Mouse (Mus musculus): ENCODE measurements around the gene Cpne7. TPM values are rescaled to one million over a fixed set of nuclear protein-coding genes. Genes with fewer than 3 reads are reported as not detected.
"Not testable (repeated sequence)": the region's sequence is repeated elsewhere in the genome, so short reads cannot be mapped to it uniquely, and the experiment has no call there.

Gene Cpne7
- polyA plus RNA-seq, 1 experiment from 2014 or later: 0.19 TPM

DNA sequence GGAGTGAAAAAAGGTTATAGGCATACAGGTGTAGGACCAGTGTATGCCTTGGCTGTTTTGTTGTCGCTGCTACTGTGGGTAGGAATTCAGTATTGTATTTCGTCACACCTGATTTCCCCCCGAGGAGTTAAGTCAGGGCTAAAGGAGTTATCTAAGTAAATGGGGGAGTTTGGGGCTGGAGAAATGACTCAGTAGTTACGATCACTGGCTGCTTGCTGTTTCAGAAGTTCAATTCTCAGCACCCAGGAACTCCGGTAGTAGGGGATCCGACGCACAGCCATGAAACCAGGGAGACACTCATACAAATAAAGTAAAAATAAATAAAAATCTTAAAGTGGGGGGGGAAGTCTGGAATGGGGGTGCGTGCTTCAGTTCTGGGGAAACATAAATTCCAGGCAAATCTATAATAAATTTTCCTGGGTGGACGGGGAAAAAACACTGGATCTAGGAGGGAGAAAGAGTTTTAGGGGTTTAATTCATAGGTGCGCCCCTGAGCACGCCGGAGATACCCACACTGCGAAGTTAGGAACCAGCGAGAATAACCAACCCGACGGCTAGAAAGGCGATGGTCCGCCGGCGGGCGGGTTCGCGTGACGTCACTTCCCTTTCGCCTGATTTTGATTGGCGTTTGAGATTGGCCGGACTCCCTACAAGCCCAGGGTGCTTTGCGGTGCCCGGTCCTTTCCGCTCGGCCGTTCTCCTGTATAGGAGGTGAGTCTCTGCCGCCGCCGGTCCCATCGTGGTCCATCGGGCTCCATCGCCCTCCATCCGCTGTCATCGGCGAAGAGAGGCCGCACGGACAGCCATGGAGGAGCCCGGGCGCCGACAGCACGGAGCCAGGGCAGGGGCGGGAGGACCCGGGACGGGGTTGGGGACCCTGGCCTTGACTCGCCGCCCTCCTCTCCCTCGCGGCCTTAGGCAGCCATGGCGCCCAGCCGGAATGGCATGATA lies 15.2 kb upstream of the Cpne7 start, which contains the start of gene Rpl13:
Gene Rpl13 (plus strand): TSS at position 616 of the 951 bp plus-strand sequence.
- ATAC-seq (ENCODE audit: extremely low read depth, insufficient number of reproducible peaks, low FRiP score, low TSS enrichment): peak; percentile 88
- Histone ChIP-seq H3K4me2 (peak within 1 kb of the TSS; percentile 90), H3K4me3 (peak within 1 kb of the TSS; percentile 84), H3K9ac (peak within 1 kb of the TSS; percentile 93), H3K4me1 (peaks cover 15% of the 10 kb centered on the region), H3K36me3 (peaks cover 48% of the 10 kb centered on the region), H3K27ac (replicated peaks) (peak within 1 kb of the TSS; percentile 89), H3K27me3 (replicated peaks) (no peaks in the 10 kb centered on the region), H3K9me3 (no peaks in the 10 kb centered on the region)
- WGBS: 2% methylated on average over 53 of the region's 56 CpGs

DNA sequence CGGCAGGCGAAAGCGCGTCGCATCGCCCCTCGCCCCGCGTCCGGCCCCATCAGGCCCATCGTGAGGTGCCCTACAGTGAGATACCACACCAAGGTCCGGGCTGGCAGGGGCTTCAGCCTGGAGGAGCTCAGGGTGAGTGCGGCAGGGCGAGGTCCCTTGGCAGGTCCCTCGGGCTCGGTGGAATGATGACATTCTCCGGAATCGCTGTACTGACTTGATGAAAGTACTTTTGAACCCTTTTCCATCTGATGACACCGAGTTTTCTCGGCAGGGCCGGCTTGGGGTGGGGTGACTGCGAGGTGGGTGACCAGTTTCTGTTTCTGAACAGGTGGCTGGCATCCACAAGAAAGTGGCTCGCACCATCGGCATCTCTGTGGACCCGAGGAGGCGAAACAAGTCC lies 14.3 kb upstream of the Cpne7 start:
- not testable (repeated sequence) for ATAC-seq (ENCODE audit: extremely low read depth, insufficient number of reproducible peaks, low FRiP score, low TSS enrichment)

DNA sequence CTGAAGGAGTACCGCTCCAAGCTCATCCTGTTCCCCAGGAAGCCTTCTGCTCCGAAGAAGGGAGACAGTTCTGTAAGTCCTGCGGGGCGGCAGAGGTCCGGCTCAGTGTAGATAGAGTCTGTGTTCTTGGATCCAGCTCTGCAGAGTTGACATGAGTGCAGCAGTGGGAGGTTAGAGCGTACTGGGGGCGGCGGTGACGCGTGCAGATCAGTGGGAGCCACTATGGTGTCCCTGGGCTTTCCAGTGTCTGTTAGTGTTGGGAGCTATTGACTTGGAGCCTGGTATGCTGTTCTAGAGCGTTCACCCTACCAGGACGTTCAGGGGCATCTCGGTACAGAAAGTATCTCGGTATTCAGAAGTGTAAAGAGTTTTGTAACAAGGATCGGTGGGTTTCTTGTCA lies 13.9 kb upstream of the Cpne7 start:
- ATAC-seq (ENCODE audit: extremely low read depth, insufficient number of reproducible peaks, low FRiP score, low TSS enrichment): no peak
- WGBS: 12% methylated on average over 15 of the region's 15 CpGs
- H3K9ac ChIP-seq: peak overlapping the region; percentile 93
- peaks cover 35% of the 10 kb centered on the region for H3K36me3 ChIP-seq
- no peaks in the 10 kb centered on the region for H3K9me3 ChIP-seq
- peak overlapping the region; percentile 89 for H3K27ac ChIP-seq (replicated peaks)
- H3K4me1 ChIP-seq: peaks cover 15% of the 10 kb centered on the region
- H3K4me2 ChIP-seq: peak overlapping the region; percentile 90
- no peaks in the 10 kb centered on the region for H3K27me3 ChIP-seq (replicated peaks)
- H3K4me3 ChIP-seq: peak overlapping the region; percentile 84

More for the DNA sequence above, 14.3 kb upstream of the Cpne7 start:
- peaks cover 40% of the 10 kb centered on the region for H3K36me3 ChIP-seq
- peak overlapping the region; percentile 84 for H3K4me3 ChIP-seq
- H3K9ac ChIP-seq: peak overlapping the region; percentile 93
- peak overlapping the region; percentile 89 for H3K27ac ChIP-seq (replicated peaks)
- not testable (repeated sequence) for H3K27me3 ChIP-seq (replicated peaks); H3K9me3 ChIP-seq
- H3K4me2 ChIP-seq: peak overlapping the region; percentile 90
- 1% methylated on average over 26 of the region's 26 CpGs for WGBS
- H3K4me1 ChIP-seq: peaks cover 15% of the 10 kb centered on the region

DNA sequence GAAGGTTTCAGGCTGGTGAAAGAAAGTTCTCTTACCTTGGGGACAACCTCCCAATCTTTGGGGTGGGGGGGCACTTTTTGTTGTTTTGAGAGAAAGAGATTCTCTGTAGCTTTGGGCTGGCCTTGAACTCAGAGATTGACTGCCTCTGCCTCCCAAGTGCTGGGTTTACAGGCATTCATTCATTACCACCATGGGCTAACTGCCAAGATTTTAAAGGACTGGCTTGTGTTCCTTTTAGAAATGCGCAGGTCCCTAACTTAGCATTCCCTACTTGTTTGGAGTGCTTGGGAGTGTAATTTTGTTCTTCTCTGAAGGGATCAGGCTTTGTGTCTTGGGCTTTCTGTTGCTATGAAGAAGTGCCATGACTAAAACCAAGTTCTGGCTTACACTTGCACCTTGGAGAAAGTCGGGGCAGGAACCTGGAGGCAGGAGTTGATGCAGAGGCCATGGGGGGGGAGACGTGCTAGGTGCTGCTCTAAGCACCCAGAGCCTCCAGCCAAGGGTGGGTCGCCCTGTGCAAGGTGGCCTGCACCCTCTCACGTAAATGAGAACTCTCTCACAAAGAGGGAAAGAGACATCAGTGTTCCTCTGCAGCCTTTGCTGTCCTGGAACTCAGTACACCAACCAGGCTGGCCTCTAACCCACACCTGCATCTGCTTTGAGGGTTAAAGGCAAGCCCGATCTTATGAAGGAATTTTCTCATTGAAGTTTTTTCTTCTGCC lies 13.0 kb upstream of the Cpne7 start:
- peak overlapping the region; percentile 93 for H3K9ac ChIP-seq
- peak overlapping the region; percentile 90 for H3K4me2 ChIP-seq
- 80% methylated on average over 6 of the region's 6 CpGs for WGBS

DNA sequence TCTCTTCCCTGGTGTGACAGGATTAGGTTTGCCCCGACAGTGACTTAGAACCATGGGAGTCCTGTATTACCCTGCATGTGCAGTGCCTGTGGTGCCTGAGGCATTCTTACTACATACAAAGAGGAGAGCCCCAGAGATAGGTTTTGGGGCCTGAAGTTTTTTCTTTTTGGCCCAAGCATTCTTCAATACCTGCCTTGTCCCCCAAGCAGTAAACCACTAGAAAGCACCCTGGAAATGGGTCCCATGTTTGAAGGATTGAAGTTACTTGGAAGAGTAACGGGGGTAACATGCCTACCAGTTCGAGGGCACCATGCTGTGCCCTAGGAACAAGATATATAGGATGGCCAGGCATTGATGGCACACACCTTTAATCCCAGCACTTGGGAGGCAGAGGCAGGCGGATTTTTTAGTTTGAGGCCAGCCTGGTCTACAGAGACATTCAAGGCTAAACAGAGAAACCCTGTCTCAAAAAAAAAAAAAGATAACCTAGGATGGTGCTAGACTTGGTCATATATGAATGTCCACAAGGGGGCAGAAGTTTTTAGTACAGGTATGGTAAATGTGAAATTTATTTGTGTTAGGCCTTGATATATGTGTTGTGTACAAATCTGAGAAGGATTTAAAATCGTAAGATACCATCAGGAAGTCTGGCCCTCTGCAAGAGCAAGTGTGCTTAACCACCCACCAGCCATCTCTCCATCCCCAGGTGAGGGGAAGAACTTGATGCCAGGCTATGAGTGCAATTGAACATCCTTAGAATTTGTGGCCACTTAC lies 11.4 kb upstream of the Cpne7 start:
- H3K27ac ChIP-seq (replicated peaks): no peak overlapping the region
- H3K4me1 ChIP-seq: peaks cover 15% of the 10 kb centered on the region
- no peak overlapping the region for H3K9ac ChIP-seq
- H3K36me3 ChIP-seq: peaks cover 31% of the 10 kb centered on the region
- H3K9me3 ChIP-seq: no peaks in the 10 kb centered on the region
- no peaks in the 10 kb centered on the region for H3K27me3 ChIP-seq (replicated peaks)
- ATAC-seq (ENCODE audit: extremely low read depth, insufficient number of reproducible peaks, low FRiP score, low TSS enrichment): no peak
- H3K4me2 ChIP-seq: no peak overlapping the region
- H3K4me3 ChIP-seq: no peak overlapping the region
- 71% methylated on average over 5 of the region's 5 CpGs for WGBS

More for the DNA sequence above, 13.0 kb upstream of the Cpne7 start:
- H3K36me3 ChIP-seq: peaks cover 31% of the 10 kb centered on the region
- H3K27ac ChIP-seq (replicated peaks): peak overlapping the region; percentile 89
- H3K9me3 ChIP-seq: no peaks in the 10 kb centered on the region
- no peaks in the 10 kb centered on the region for H3K27me3 ChIP-seq (replicated peaks)
- peak overlapping the region; percentile 84 for H3K4me3 ChIP-seq
- ATAC-seq (ENCODE audit: extremely low read depth, insufficient number of reproducible peaks, low FRiP score, low TSS enrichment): no peak
- H3K4me1 ChIP-seq: peaks cover 15% of the 10 kb centered on the region

DNA sequence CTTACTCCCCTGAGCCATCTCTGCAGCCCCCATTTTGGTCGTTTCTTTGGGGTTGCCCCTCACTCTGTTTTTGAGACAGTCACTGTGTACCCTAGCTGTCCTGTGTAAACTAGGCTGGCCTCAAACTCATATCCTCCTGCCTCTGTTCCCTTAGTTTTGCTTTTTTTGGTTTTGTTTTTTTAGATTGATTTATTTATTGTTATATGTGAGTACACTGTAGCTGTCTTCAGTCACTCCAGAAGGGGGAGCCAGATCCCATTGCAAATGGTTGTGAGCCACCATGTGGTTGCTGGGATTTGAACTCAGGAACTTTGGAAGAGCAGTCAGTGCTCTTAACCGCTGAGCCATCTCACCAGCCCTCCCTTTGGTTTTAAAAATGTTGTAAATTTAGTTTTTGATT lies 10.6 kb upstream of the Cpne7 start:
- peaks cover 31% of the 10 kb centered on the region for H3K36me3 ChIP-seq
- no peak overlapping the region for H3K9ac ChIP-seq
- H3K27me3 ChIP-seq (replicated peaks): peaks cover 3% of the 10 kb centered on the region; the same call in 1 of the 2 replicates
- no peaks in the 10 kb centered on the region for H3K9me3 ChIP-seq
- H3K4me1 ChIP-seq: peaks cover 14% of the 10 kb centered on the region
- WGBS: 47% methylated on average over 2 of the region's 2 CpGs
- H3K4me3 ChIP-seq: no peak overlapping the region
- ATAC-seq (ENCODE audit: extremely low read depth, insufficient number of reproducible peaks, low FRiP score, low TSS enrichment): no peak
- H3K4me2 ChIP-seq: no peak overlapping the region
- no peak overlapping the region for H3K27ac ChIP-seq (replicated peaks)

DNA sequence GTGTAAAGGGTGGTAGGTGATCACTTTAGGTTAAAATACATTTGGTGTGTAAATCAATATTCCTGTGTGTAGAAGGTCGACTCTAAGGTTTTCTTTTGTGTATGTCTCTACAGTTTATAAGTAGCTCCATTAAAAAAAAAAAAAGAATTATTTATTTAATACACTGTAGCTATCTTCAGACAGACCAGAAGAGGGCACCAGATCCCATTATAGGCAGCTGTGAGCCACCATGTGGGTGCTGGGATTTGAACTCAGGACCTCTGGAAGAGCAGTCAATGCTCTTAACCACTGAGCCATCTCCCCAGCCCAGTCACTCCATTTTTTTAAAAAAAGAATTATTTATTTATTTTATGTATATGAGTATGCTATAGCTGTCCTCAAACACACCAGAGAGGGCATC lies 9.2 kb upstream of the Cpne7 start:
- Histone ChIP-seq H3K4me3 (no peak overlapping the region), H3K9ac (no peak overlapping the region), H3K36me3 (peaks cover 31% of the 10 kb centered on the region), H3K27ac (replicated peaks) (no peak overlapping the region), H3K4me1 (peaks cover 11% of the 10 kb centered on the region), H3K4me2 (no peak overlapping the region), H3K9me3 (no peaks in the 10 kb centered on the region), H3K27me3 (replicated peaks) (peaks cover 5% of the 10 kb centered on the region; the same call in 1 of the 2 replicates)
- 76% methylated on average over 1 of the region's 1 CpGs for WGBS
- ATAC-seq (ENCODE audit: extremely low read depth, insufficient number of reproducible peaks, low FRiP score, low TSS enrichment): no peak

DNA sequence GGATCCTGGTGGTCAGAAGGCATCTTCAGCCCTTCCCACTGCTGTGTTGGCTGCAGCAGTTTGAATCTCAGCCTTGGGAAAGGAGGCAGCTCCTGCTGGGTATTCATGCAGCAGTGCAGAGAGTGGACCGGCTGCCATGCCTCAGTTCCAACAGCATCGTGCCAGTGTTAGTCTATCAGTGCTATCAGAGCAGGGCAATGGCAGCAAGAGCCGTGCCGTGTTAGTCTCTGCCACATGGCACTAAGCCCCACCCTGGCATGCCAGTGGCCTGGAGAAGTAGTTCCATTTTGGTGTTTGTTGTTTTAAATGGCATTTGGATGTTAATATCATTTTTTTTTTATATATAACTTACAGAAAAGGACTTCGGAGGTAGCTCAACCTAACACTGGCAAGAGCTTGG lies 8.2 kb upstream of the Cpne7 start:
- H3K4me1 ChIP-seq: peaks cover 5% of the 10 kb centered on the region
- no peaks in the 10 kb centered on the region for H3K9me3 ChIP-seq
- H3K4me3 ChIP-seq: no peak overlapping the region
- H3K36me3 ChIP-seq: peaks cover 22% of the 10 kb centered on the region
- no peak overlapping the region for H3K27ac ChIP-seq (replicated peaks)
- H3K27me3 ChIP-seq (replicated peaks): peaks cover 5% of the 10 kb centered on the region; the same call in 1 of the 2 replicates
- H3K9ac ChIP-seq: no peak overlapping the region
- H3K4me2 ChIP-seq: no peak overlapping the region
- 71% methylated on average over 5 of the region's 5 CpGs for WGBS
- ATAC-seq (ENCODE audit: extremely low read depth, insufficient number of reproducible peaks, low FRiP score, low TSS enrichment): no peak

DNA sequence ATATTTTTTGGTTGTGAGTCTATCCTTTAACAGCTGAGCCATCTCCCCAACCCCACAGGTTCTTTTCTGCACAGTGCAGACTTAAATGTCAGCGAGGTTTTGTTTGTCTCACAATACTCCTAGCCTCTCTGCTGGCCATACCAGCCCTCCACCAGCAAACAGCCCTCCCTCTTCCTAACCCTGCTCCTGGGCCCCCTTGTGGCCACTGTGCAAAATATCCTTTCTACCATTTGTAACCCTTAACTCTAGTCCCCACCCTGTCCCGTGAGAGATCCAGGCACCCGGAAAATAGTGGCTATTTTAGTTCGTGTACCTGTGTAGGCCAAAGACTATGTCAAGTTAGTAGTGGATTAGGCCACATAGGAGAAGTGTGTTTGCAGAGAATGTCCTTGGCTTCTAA lies 6.5 kb upstream of the Cpne7 start:
- H3K36me3 ChIP-seq: peaks cover 5% of the 10 kb centered on the region
- H3K4me1 ChIP-seq: 0 out of 2 replicates have a peak, but pooled peaks cover 7% of the 10 kb centered on the region
- no peak overlapping the region for H3K27ac ChIP-seq (replicated peaks)
- no peak; the same call in 1 of the 2 replicates for ATAC-seq (ENCODE audit: extremely low read depth, insufficient number of reproducible peaks, low FRiP score, low TSS enrichment)
- H3K9me3 ChIP-seq: no peaks in the 10 kb centered on the region
- no peak overlapping the region for H3K4me2 ChIP-seq
- H3K27me3 ChIP-seq (replicated peaks): peaks cover 17% of the 10 kb centered on the region
- no peak overlapping the region for H3K4me3 ChIP-seq
- no peak overlapping the region for H3K9ac ChIP-seq
- 10% methylated on average over 4 of the region's 4 CpGs for WGBS

DNA sequence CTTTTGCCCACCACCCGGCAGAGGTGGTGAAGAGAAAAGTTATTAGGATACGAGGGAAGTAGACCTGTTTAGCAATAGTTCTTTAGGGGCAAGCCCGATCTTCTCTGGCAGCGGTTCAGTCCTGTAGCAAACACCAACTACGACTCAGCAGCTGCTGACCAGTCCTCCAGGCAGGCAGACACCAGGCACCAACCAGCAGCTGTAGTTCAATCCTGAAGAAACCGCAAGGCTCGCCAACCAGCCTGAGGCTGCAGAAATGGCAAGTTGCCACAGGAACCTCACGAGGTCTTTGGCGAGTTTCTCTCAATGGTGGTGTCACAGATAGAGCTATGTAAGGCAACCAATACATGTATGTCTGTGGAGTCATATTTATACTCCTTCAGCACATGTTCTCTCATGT lies 4.3 kb upstream of the Cpne7 start:
- H3K9me3 ChIP-seq: no peaks in the 10 kb centered on the region
- H3K4me3 ChIP-seq: no peak overlapping the region
- WGBS: 76% methylated on average over 9 of the region's 9 CpGs
- H3K4me2 ChIP-seq: no peak overlapping the region
- no peaks in the 10 kb centered on the region for H3K36me3 ChIP-seq
- peaks cover 40% of the 10 kb centered on the region for H3K27me3 ChIP-seq (replicated peaks)
- ATAC-seq (ENCODE audit: extremely low read depth, insufficient number of reproducible peaks, low FRiP score, low TSS enrichment): no peak
- H3K4me1 ChIP-seq: peaks cover 22% of the 10 kb centered on the region
- H3K27ac ChIP-seq (replicated peaks): no peak overlapping the region
- no peak overlapping the region for H3K9ac ChIP-seq
